33 mouse cellular contexts compared by ENCODE assay signal in the genomic region with DNA sequence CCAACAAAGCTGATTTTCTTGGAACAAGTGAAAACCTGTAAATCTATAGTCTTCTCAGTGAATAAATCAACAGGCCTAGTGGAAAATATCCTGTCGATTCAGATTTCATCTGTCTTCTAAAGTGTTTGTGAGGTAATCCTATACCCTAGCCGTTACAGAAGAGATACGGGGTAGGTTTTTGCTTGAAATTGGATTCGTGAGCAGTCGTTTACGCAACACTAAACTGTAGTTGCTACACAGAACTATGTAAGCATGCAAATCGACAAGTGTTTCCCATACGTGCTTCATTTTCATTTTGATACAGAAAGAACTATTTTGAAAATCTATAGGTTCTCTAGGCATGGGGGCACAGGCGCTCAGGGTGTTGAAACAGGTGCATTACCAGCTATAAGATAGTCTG. TPM values are rescaled to one million over a fixed set of nuclear protein-coding genes. Genes with fewer than 3 reads are reported as not detected.
"Had no signal": no experiment of that assay in that cellular context is flagged by ENCODE, and none has a peak within 500 bp of the region (broad histone marks: within the 10 kb centered on the region; RNA-seq: fewer than 3 reads in every experiment).

No protein-coding gene starts in this region.

- H3K27ac ChIP-seq: heart, adult 2 months; heart, embryonic 13.5 days; heart, embryonic 15.5 days; hindbrain, embryonic 15.5 days; limb, embryonic 10.5 days; limb, embryonic 12.5 days had no signal

- DNase-seq: gastrocnemius, adult 2 months; gastrocnemius, postnatal 10 days; gastrocnemius, postnatal 25 days; heart, adult 11 months; heart, adult 2 months; heart, postnatal 14 days; heart, postnatal 36 days; kidney, adult 11 months; kidney, adult 2 months; kidney, adult 9 months; kidney, postnatal 14 days; kidney, postnatal 36 days; layer of hippocampus, adult 9-11 months; layer of hippocampus, postnatal 36 days; liver, embryonic 13.5 days had no signal

- H3K9me3 ChIP-seq: heart, embryonic 13.5 days; heart, embryonic 15.5 days; hindbrain, embryonic 13.5 days; hindbrain, embryonic 15.5 days; limb, embryonic 10.5 days; limb, embryonic 12.5 days; liver, embryonic 13.5 days had no signal

- H3K27me3 ChIP-seq: heart, embryonic 13.5 days; heart, embryonic 15.5 days; hindbrain, embryonic 13.5 days; hindbrain, embryonic 15.5 days; limb, embryonic 12.5 days; liver, embryonic 13.5 days had no signal

- ATAC-seq: hindbrain, postnatal 0 days had no signal

- H3K4me3 ChIP-seq: heart, adult 2 months had no signal

- H3K9ac ChIP-seq: heart, embryonic 13.5 days; heart, embryonic 15.5 days; hindbrain, embryonic 13.5 days; hindbrain, embryonic 15.5 days; limb, embryonic 12.5 days; liver, embryonic 13.5 days had no signal

RNA-seq across cellular contexts. Expression of a gene that starts 10.6 kb away (rescaled TPM):
- total RNA-seq: gastrocnemius, adult 2 months; gastrocnemius, postnatal 10 days; gastrocnemius, postnatal 25 days; gastrocnemius, postnatal 4 days; heart, adult 2 months; heart, postnatal 14 days; heart, postnatal 36 days; hematopoietic stem cell, adult 5-6 weeks; hindbrain, postnatal 0 days; layer of hippocampus, adult 18-20 months; layer of hippocampus, adult 8-10 months; layer of hippocampus, postnatal 14 days; layer of hippocampus, postnatal 36 days had no signal
- polyA plus RNA-seq: heart, adult 2 months; heart, embryonic 11.5 days; heart, embryonic 13.5 days; heart, embryonic 15.5 days; heart, postnatal 0 days; hindbrain, embryonic 13.5 days; hindbrain, embryonic 15.5 days; intestine, embryonic 14.5 days; intestine, embryonic 16.5 days; kidney, adult 2 months; limb, embryonic 10.5 days; limb, embryonic 12.5 days; limb, embryonic 14.5 days; liver, embryonic 11.5 days; liver, embryonic 13.5 days had no signal
